Mouse (Mus musculus) layer of hippocampus, adult 9-11 months (tissue): ENCODE results near the gene Fev.

Source experiments
- DNase-seq: peaks from one replicate; pipeline ENCODE4 v3.0.0; 2022

The Fev gene

GRCm38 (mm10) chr1:74885369-74886042 is at the start of gene Fev:
Gene Fev, minus strand, starts transcription at chr1:74885419.
- DNase-seq: no peak

GRCm38 (mm10) chr1:74927621-74928296 is 42.5 kb upstream of the Fev start:
- DNase-seq: no peak

- no peak for DNase-seq
Observed at GRCm38 (mm10) chr1:74926721-74927120, 41.5 kb upstream of the Fev start.

- no peak for DNase-seq
Observed at GRCm38 (mm10) chr1:74924464-74924863, 39.2 kb upstream of the Fev start.

- no peak for DNase-seq
Observed at GRCm38 (mm10) chr1:74915706-74916105, 30.5 kb upstream of the Fev start.

- DNase-seq: no peak
Observed at GRCm38 (mm10) chr1:74902191-74902590, 17.0 kb upstream of the Fev start.

- DNase-seq: no peak
Observed at GRCm38 (mm10) chr1:74901686-74902085, 16.5 kb upstream of the Fev start.

GRCm38 (mm10) chr1:74900341-74901285 is 15.4 kb upstream of the Fev start:
- no peak for DNase-seq

- no peak for DNase-seq
Observed at GRCm38 (mm10) chr1:74898656-74899431, 13.6 kb upstream of the Fev start.

GRCm38 (mm10) chr1:74897976-74898375 is 12.8 kb upstream of the Fev start:
- DNase-seq: no peak

- peak; percentile 57 for DNase-seq
Observed at GRCm38 (mm10) chr1:74894966-74895365, 9.7 kb upstream of the Fev start.

GRCm38 (mm10) chr1:74893134-74893855 is 8.1 kb upstream of the Fev start, which contains the start of gene Cryba2:
Gene Cryba2, minus strand, starts transcription at chr1:74893143.
- no peak for DNase-seq

GRCm38 (mm10) chr1:74892351-74893133 is 7.3 kb upstream of the Fev start:
- no peak for DNase-seq

- DNase-seq: no peak
Observed at GRCm38 (mm10) chr1:74891513-74891912, 6.3 kb upstream of the Fev start.

GRCm38 (mm10) chr1:74884196-74885141 is 750 bp downstream of the Fev start:
- DNase-seq: no peak

- DNase-seq: no peak
Observed at GRCm38 (mm10) chr1:74883441-74883840, 1.8 kb downstream of the Fev start.

- DNase-seq: no peak
Observed at GRCm38 (mm10) chr1:74882828-74883227, 2.4 kb downstream of the Fev start.

- no peak for DNase-seq
Observed at GRCm38 (mm10) chr1:74882055-74882734, 3.0 kb downstream of the Fev start.

GRCm38 (mm10) chr1:74880785-74881360 is 4.3 kb downstream of the Fev start:
- no peak for DNase-seq
